Mouse (Mus musculus) limb, embryonic 13.5 days (tissue): ENCODE measurements around the gene Lingo1. TPM values are rescaled to one million over a fixed set of nuclear protein-coding genes. Genes with fewer than 3 reads are reported as not detected.

Source experiments
- ATAC-seq: fragments of 200-750 bp; cut with Nextera tagmentation; 2 replicates; pipeline ENCODE4 v1.8.0; 2017; ENCODE audit warnings: low read depth, moderate number of reproducible peaks, moderate TSS enrichment; ENCODE audit not compliant: low FRiP score
- H3K27ac ChIP-seq: fragments of 300-500 bp; sonication (generic); 2 replicates; pipeline ENCODE4 v1.5.1; 2015; ENCODE audit warnings: inconsistent platforms, mild to moderate bottlenecking, moderate library complexity
- H3K27me3 ChIP-seq: fragments of 300-500 bp; sonication (generic); 2 replicates; pipeline ENCODE4 v1.6.1; 2015; ENCODE audit warnings: mild to moderate bottlenecking, inconsistent platforms
- H3K36me3 ChIP-seq: fragments of 300-500 bp; sonication (generic); 2 replicates; pipeline ENCODE4 v1.6.1; 2015; ENCODE audit warnings: inconsistent platforms, mild to moderate bottlenecking, moderate library complexity
- H3K4me1 ChIP-seq: fragments of 300-500 bp; sonication (generic); 2 replicates; pipeline ENCODE4 v1.6.1; 2015; ENCODE audit warnings: inconsistent platforms
- H3K4me2 ChIP-seq: fragments of 300-500 bp; sonication (generic); replicated peaks from 2 replicates; pipeline ENCODE4 v1.6.1; 2015; ENCODE audit warnings: inconsistent platforms, mild to moderate bottlenecking, moderate library complexity
- H3K4me3 ChIP-seq: fragments of 300-500 bp; sonication (generic); 2 replicates; pipeline ENCODE4 v1.5.1; 2015; ENCODE audit warnings: moderate library complexity, mild to moderate bottlenecking, inconsistent platforms
- H3K9ac ChIP-seq: fragments of 300-500 bp; sonication (generic); 2 replicates; pipeline ENCODE4 v1.6.1; 2015; ENCODE audit warnings: mild to moderate bottlenecking, inconsistent platforms
- H3K9me3 ChIP-seq: fragments of 300-500 bp; sonication (generic); 2 replicates; pipeline ENCODE4 v1.6.1; 2016; ENCODE audit warnings: inconsistent platforms
- WGBS: fragments of 180-500 bp; shearing (Covaris S2); methylation state at CpG from one replicate; pipeline ENCODE4 v1.1.7; 2015; 5-methylcytosine and 5-hydroxymethylcytosine counted together
- polyA plus RNA-seq: library from polyadenylated mRNA; unstranded; fragments of >200 nt; fragmentation: Nextera tagmentation; extraction: Ambion mirVana; gene quantifications from 2 replicates; pipeline ENCODE4 v1.2.1, GENCODE M21; 2015

Lingo1 gene
- 3.0 and 3.4 TPM in 2 replicates for polyA plus RNA-seq

- WGBS: under 1% methylated on average over 81 of the region's 88 CpGs
- ATAC-seq: peak; percentile 40; the same call in 1 of the 2 replicates
- Histone ChIP-seq H3K36me3 (no peaks in the 10 kb centered on the region), H3K9ac (peak within 1 kb of the TSS; percentile 54), H3K27me3 (peaks cover 83% of the 10 kb centered on the region), H3K4me1 (peaks cover 18% of the 10 kb centered on the region), H3K27ac (no peak within 1 kb of the TSS), H3K9me3 (no peaks in the 10 kb centered on the region), H3K4me2 (peak within 1 kb of the TSS; percentile 98), H3K4me3 (peak within 1 kb of the TSS; percentile 55)
Measured at GRCm38 (mm10) chr9:56795721-56796655, at the start of gene Lingo1. TSS of gene Lingo1 (minus strand) at chr9:56796468.

- H3K4me2 ChIP-seq: no peak overlapping the region
- no peak for ATAC-seq
- H3K9me3 ChIP-seq: no peaks in the 10 kb centered on the region
Measured at GRCm38 (mm10) chr9:56844644-56845043, 48.4 kb upstream of the Lingo1 start.

GRCm38 (mm10) chr9:56843679-56844188, 47.5 kb upstream of the Lingo1 start:
- H3K9ac ChIP-seq: no peak overlapping the region
- no peaks in the 10 kb centered on the region for H3K36me3 ChIP-seq
- H3K27ac ChIP-seq: no peak overlapping the region
- ATAC-seq: no peak
- 36% methylated on average over 7 of the region's 7 CpGs for WGBS
- no peaks in the 10 kb centered on the region for H3K9me3 ChIP-seq
- peaks cover 23% of the 10 kb centered on the region for H3K4me1 ChIP-seq
- H3K4me2 ChIP-seq: no peak overlapping the region
- H3K4me3 ChIP-seq: no peak overlapping the region
- peaks cover 28% of the 10 kb centered on the region for H3K27me3 ChIP-seq

More at GRCm38 (mm10) chr9:56844644-56845043, 48.4 kb upstream of the Lingo1 start:
- H3K27ac ChIP-seq: no peak overlapping the region
- WGBS: 69% methylated on average over 8 of the region's 8 CpGs
- peaks cover 23% of the 10 kb centered on the region for H3K4me1 ChIP-seq
- 0 out of 2 replicates have a peak overlapping the region, but pooled peaks have one; percentile 5 for H3K9ac ChIP-seq
- peaks cover 25% of the 10 kb centered on the region for H3K27me3 ChIP-seq
- no peak overlapping the region for H3K4me3 ChIP-seq
- no peaks in the 10 kb centered on the region for H3K36me3 ChIP-seq

- H3K4me3 ChIP-seq: no peak overlapping the region
- H3K27me3 ChIP-seq: peaks cover 32% of the 10 kb centered on the region
- ATAC-seq: peak; percentile 33
- no peaks in the 10 kb centered on the region for H3K9me3 ChIP-seq
- 0 out of 2 replicates have a peak overlapping the region, but pooled peaks have one; percentile 31 for H3K9ac ChIP-seq
- H3K27ac ChIP-seq: peak overlapping the region; percentile 59; the same call in 1 of the 2 replicates
- peak overlapping the region; percentile 19; the same call in 1 of the 2 replicates for H3K4me2 ChIP-seq
- WGBS: 6% methylated on average over 3 of the region's 3 CpGs
- H3K4me1 ChIP-seq: peaks cover 23% of the 10 kb centered on the region
- H3K36me3 ChIP-seq: no peaks in the 10 kb centered on the region
Measured at GRCm38 (mm10) chr9:56842303-56842719, 46.0 kb upstream of the Lingo1 start.

GRCm38 (mm10) chr9:56841864-56842263, 45.6 kb upstream of the Lingo1 start:
- H3K27me3 ChIP-seq: peaks cover 31% of the 10 kb centered on the region
- H3K36me3 ChIP-seq: no peaks in the 10 kb centered on the region
- 0 out of 2 replicates have a peak overlapping the region, but pooled peaks have one; percentile 31 for H3K9ac ChIP-seq
- no peak for ATAC-seq
- H3K4me1 ChIP-seq: peaks cover 23% of the 10 kb centered on the region
- no peaks in the 10 kb centered on the region for H3K9me3 ChIP-seq
- 0 out of 2 replicates have a peak overlapping the region, but pooled peaks have one; percentile 19 for H3K4me2 ChIP-seq
- no peak overlapping the region for H3K4me3 ChIP-seq
- H3K27ac ChIP-seq: peak overlapping the region; percentile 59; the same call in 1 of the 2 replicates

- no peak overlapping the region for H3K9ac ChIP-seq
Measured at GRCm38 (mm10) chr9:56840721-56841120, 44.5 kb upstream of the Lingo1 start.

GRCm38 (mm10) chr9:56835152-56835551, 38.9 kb upstream of the Lingo1 start:
- no peak overlapping the region for H3K4me3 ChIP-seq
- H3K4me2 ChIP-seq: no peak overlapping the region
- peaks cover 16% of the 10 kb centered on the region for H3K4me1 ChIP-seq
- no peaks in the 10 kb centered on the region for H3K9me3 ChIP-seq
- no peaks in the 10 kb centered on the region for H3K36me3 ChIP-seq
- no peak overlapping the region for H3K27ac ChIP-seq
- H3K9ac ChIP-seq: no peak overlapping the region
- ATAC-seq: no peak
- 69% methylated on average over 5 of the region's 5 CpGs for WGBS
- peaks cover 25% of the 10 kb centered on the region for H3K27me3 ChIP-seq

More at GRCm38 (mm10) chr9:56840721-56841120, 44.5 kb upstream of the Lingo1 start:
- no peaks in the 10 kb centered on the region for H3K9me3 ChIP-seq
- H3K4me2 ChIP-seq: no peak overlapping the region
- no peaks in the 10 kb centered on the region for H3K36me3 ChIP-seq
- 62% methylated on average over 5 of the region's 5 CpGs for WGBS
- peaks cover 20% of the 10 kb centered on the region for H3K27me3 ChIP-seq
- peaks cover 23% of the 10 kb centered on the region for H3K4me1 ChIP-seq
- H3K4me3 ChIP-seq: no peak overlapping the region
- no peak for ATAC-seq
- H3K27ac ChIP-seq: no peak overlapping the region

GRCm38 (mm10) chr9:56832900-56833299, 36.6 kb upstream of the Lingo1 start:
- H3K4me3 ChIP-seq: no peak overlapping the region
- H3K27ac ChIP-seq: no peak overlapping the region
- no peak overlapping the region for H3K9ac ChIP-seq
- 21% methylated on average over 6 of the region's 6 CpGs for WGBS
- ATAC-seq: no peak
- peaks cover 27% of the 10 kb centered on the region for H3K27me3 ChIP-seq
- H3K36me3 ChIP-seq: no peaks in the 10 kb centered on the region
- peaks cover 18% of the 10 kb centered on the region for H3K4me1 ChIP-seq
- no peak overlapping the region for H3K4me2 ChIP-seq
- H3K9me3 ChIP-seq: no peaks in the 10 kb centered on the region

GRCm38 (mm10) chr9:56831904-56832303, 35.6 kb upstream of the Lingo1 start:
- Histone ChIP-seq H3K27me3 (peaks cover 30% of the 10 kb centered on the region), H3K4me1 (peaks cover 18% of the 10 kb centered on the region), H3K9ac (no peak overlapping the region), H3K27ac (no peak overlapping the region), H3K4me2 (no peak overlapping the region), H3K36me3 (no peaks in the 10 kb centered on the region), H3K9me3 (no peaks in the 10 kb centered on the region), H3K4me3 (no peak overlapping the region)
- ATAC-seq: no peak
- WGBS: 86% methylated on average over 3 of the region's 3 CpGs

- no peak for ATAC-seq
- H3K36me3 ChIP-seq: no peaks in the 10 kb centered on the region
- H3K4me1 ChIP-seq: peaks cover 28% of the 10 kb centered on the region
- WGBS: 29% methylated on average over 4 of the region's 4 CpGs
- H3K27me3 ChIP-seq: peaks cover 40% of the 10 kb centered on the region
- no peaks in the 10 kb centered on the region for H3K9me3 ChIP-seq
- no peak overlapping the region for H3K27ac ChIP-seq
- H3K4me2 ChIP-seq: no peak overlapping the region
- H3K9ac ChIP-seq: no peak overlapping the region
- no peak overlapping the region for H3K4me3 ChIP-seq
Measured at GRCm38 (mm10) chr9:56830162-56830561, 33.9 kb upstream of the Lingo1 start.

- WGBS: 71% methylated on average over 6 of the region's 6 CpGs
- peaks cover 45% of the 10 kb centered on the region for H3K27me3 ChIP-seq
Measured at GRCm38 (mm10) chr9:56828841-56829240, 32.6 kb upstream of the Lingo1 start.

GRCm38 (mm10) chr9:56828146-56828545, 31.9 kb upstream of the Lingo1 start:
- Histone ChIP-seq H3K4me1 (peaks cover 32% of the 10 kb centered on the region), H3K9ac (no peak overlapping the region), H3K27ac (no peak overlapping the region), H3K27me3 (peaks cover 45% of the 10 kb centered on the region), H3K36me3 (no peaks in the 10 kb centered on the region), H3K4me2 (no peak overlapping the region), H3K4me3 (no peak overlapping the region), H3K9me3 (no peaks in the 10 kb centered on the region)
- 46% methylated on average over 9 of the region's 9 CpGs for WGBS
- no peak for ATAC-seq

More at GRCm38 (mm10) chr9:56828841-56829240, 32.6 kb upstream of the Lingo1 start:
- peaks cover 35% of the 10 kb centered on the region for H3K4me1 ChIP-seq
- no peak for ATAC-seq
- no peak overlapping the region for H3K4me2 ChIP-seq
- H3K27ac ChIP-seq: no peak overlapping the region
- H3K36me3 ChIP-seq: no peaks in the 10 kb centered on the region
- no peak overlapping the region for H3K9ac ChIP-seq
- no peaks in the 10 kb centered on the region for H3K9me3 ChIP-seq
- no peak overlapping the region for H3K4me3 ChIP-seq
